In genomic region chr7:141327469-141328372, GRCm38 (mm10) we compare ENCODE assay signal across 8 mouse cellular contexts. TPM values are rescaled to one million over a fixed set of nuclear protein-coding genes. Genes with fewer than 3 reads are reported as not detected.
A peak's percentile ranks its signal among the peaks of the same experiment; 100 is the strongest.
DNase-seq lines count a peak whose midpoint lies in the region; ATAC-seq and TF ChIP-seq lines count a peak whose summit lies in the region.

Gene Deaf1 (minus strand): TSS chr7:141327690.
Gene Tmem80 (plus strand): TSS chr7:141327739.

- H3K4me3 ChIP-seq in bone marrow macrophage, adult 2 months (ENCODE audit: insufficient read depth, low read length), result peak within 1 kb of the TSS; percentile 85
- peak within 1 kb of the TSS; percentile 57 for H3K4me3 ChIP-seq in embryonic fibroblast, embryonic 13.5 days (ENCODE audit: insufficient read depth, low read length)
- H3K4me3 ChIP-seq in kidney, embryonic 14.5 days (ENCODE audit: low read length), result peak within 1 kb of the TSS; percentile 70
- H3K4me3 ChIP-seq in limb, embryonic 15.5 days, result peak within 1 kb of the TSS; percentile 70

- peak within 1 kb of the TSS; percentile 95 for H3K9ac ChIP-seq in kidney, embryonic 14.5 days (ENCODE audit: low read depth, low read length)
- H3K9ac ChIP-seq in limb, embryonic 15.5 days, result peak within 1 kb of the TSS; percentile 90

- H3K36me3 ChIP-seq in kidney, embryonic 14.5 days (ENCODE audit: control insufficient read depth, insufficient read depth, low read length), result peaks cover 20% of the 10 kb centered on the region
- peaks cover 20% of the 10 kb centered on the region for H3K36me3 ChIP-seq in limb, embryonic 15.5 days

- no peak for TF ChIP-seq CTCF in bone marrow macrophage, adult 2 months (IDR thresholded peaks at IDR 0.05; ENCODE audit: low read depth, low read length)
- TF ChIP-seq CTCF in embryonic fibroblast, embryonic 13.5 days (IDR thresholded peaks at IDR 0.05; ENCODE audit: borderline replicate concordance, insufficient read depth, low read length), result no peak

- ATAC-seq in kidney, embryonic 14.5 days (ENCODE audit: low FRiP score, low TSS enrichment), result peak; percentile 94
- ATAC-seq in limb, embryonic 15.5 days (ENCODE audit: insufficient number of reproducible peaks, low FRiP score, low TSS enrichment, low read depth), result peak; percentile 95

- peak within 1 kb of the TSS; percentile 98 for H3K4me2 ChIP-seq in kidney, embryonic 14.5 days (replicated peaks; ENCODE audit: low read depth, low read length)
- H3K4me2 ChIP-seq in limb, embryonic 15.5 days, result peak within 1 kb of the TSS; percentile 96

- H3K27me3 ChIP-seq in kidney, embryonic 14.5 days (ENCODE audit: control insufficient read depth, insufficient read depth, low read length), result no peaks in the 10 kb centered on the region
- H3K27me3 ChIP-seq in limb, embryonic 15.5 days, result no peaks in the 10 kb centered on the region

- no peaks in the 10 kb centered on the region for H3K9me3 ChIP-seq in kidney, embryonic 14.5 days (ENCODE audit: control insufficient read depth, low read length)
- H3K9me3 ChIP-seq in limb, embryonic 15.5 days, result no peaks in the 10 kb centered on the region

- peak; percentile 78; the same call in 1 of the 2 replicates for TF ChIP-seq POLR2A in bone marrow macrophage, adult 2 months (IDR thresholded peaks at IDR 0.05; ENCODE audit: borderline replicate concordance, low read depth, low read length)
- TF ChIP-seq POLR2A in embryonic fibroblast, embryonic 13.5 days (IDR thresholded peaks at IDR 0.05; ENCODE audit: low read depth, low read length), result peak; percentile 98

- peak; percentile 97 for DNase-seq in 416B (ENCODE audit: low read depth)
- peak; percentile 96 to 100 for DNase-seq in heart, adult 9 months (ENCODE audit: low spot score in 2 of 2)
- DNase-seq in monocyte, adult 2 months (ENCODE audit: low read depth in 1 of 2, low spot score in 2 of 2), result peak; percentile 96 to 97
- peak; percentile 98 for DNase-seq in spleen, postnatal 36 days (ENCODE audit: low spot score in 2 of 2)

- H3K27ac ChIP-seq in bone marrow macrophage, adult 2 months (ENCODE audit: insufficient read depth, low read depth, low read length), result peak within 1 kb of the TSS; percentile 91
- H3K27ac ChIP-seq in embryonic fibroblast, embryonic 13.5 days (ENCODE audit: insufficient read depth, low read length), result peak within 1 kb of the TSS; percentile 97
- peak within 1 kb of the TSS; percentile 98 for H3K27ac ChIP-seq in kidney, embryonic 14.5 days (ENCODE audit: low read depth, low read length)
- H3K27ac ChIP-seq in limb, embryonic 15.5 days, result peak within 1 kb of the TSS; percentile 99

- WGBS in kidney, embryonic 14.5 days, result under 1% methylated on average over 100 of the region's 105 CpGs
- WGBS in limb, embryonic 15.5 days, result under 1% methylated on average over 105 of the region's 105 CpGs

- peaks cover 17% of the 10 kb centered on the region for H3K4me1 ChIP-seq in bone marrow macrophage, adult 2 months (ENCODE audit: control insufficient read depth, insufficient read depth, low read length)
- peaks cover 11% of the 10 kb centered on the region; the same call in 1 of the 2 replicates for H3K4me1 ChIP-seq in embryonic fibroblast, embryonic 13.5 days (ENCODE audit: control insufficient read depth, insufficient read depth, low read length)
- peaks cover 15% of the 10 kb centered on the region for H3K4me1 ChIP-seq in kidney, embryonic 14.5 days (ENCODE audit: control insufficient read depth, insufficient read depth, low read length)
- H3K4me1 ChIP-seq in limb, embryonic 15.5 days, result peaks cover 25% of the 10 kb centered on the region

RNA-seq across cellular contexts. Expression of gene Deaf1, which starts in this region (rescaled TPM):
- 27.3 and 37.4 TPM in 2 replicates for polyA plus RNA-seq in bone marrow macrophage, adult 2 months (2012; ENCODE audit: insufficient read depth, insufficient read length, missing spikeins)
- 30.5 and 37.2 TPM in 2 replicates for polyA plus RNA-seq in embryonic fibroblast, embryonic 13.5 days (2011; ENCODE audit: insufficient read length, low read depth, missing spikeins)
- 64.0 and 79.7 TPM in 2 replicates for polyA plus RNA-seq in kidney, embryonic 14.5 days (2014; fragmentation: Nextera tagmentation; extraction: Ambion mirVana)
- polyA plus RNA-seq in limb, embryonic 15.5 days (2015; fragmentation: Nextera tagmentation; extraction: Ambion mirVana), result 68.6 and 70.8 TPM in 2 replicates

RNA-seq across cellular contexts. Expression of gene Tmem80, which starts in this region (rescaled TPM):
- 29.8 and 37.8 TPM in 2 replicates for polyA plus RNA-seq in bone marrow macrophage, adult 2 months (2012; ENCODE audit: insufficient read depth, insufficient read length, missing spikeins)
- 24.6 and 25.4 TPM in 2 replicates for polyA plus RNA-seq in embryonic fibroblast, embryonic 13.5 days (2011; ENCODE audit: insufficient read length, low read depth, missing spikeins)
- polyA plus RNA-seq in kidney, embryonic 14.5 days (2014; fragmentation: Nextera tagmentation; extraction: Ambion mirVana), result 36.7 and 46.8 TPM in 2 replicates
- polyA plus RNA-seq in limb, embryonic 15.5 days (2015; fragmentation: Nextera tagmentation; extraction: Ambion mirVana), result 35.9 and 38.5 TPM in 2 replicates

Comparison
In these comparisons a context has a peak if more than half of its experiments do, and no peak if none do; other contexts are left out.
1. Peak in every context shown above with its lines: DNase-seq, ATAC-seq, H3K4me3 ChIP-seq and H3K27ac ChIP-seq.